Mouse (Mus musculus) intestine, embryonic 15.5 days (tissue): Measurements from ENCODE around the gene Olfr1113. TPM values are rescaled to one million over a fixed set of nuclear protein-coding genes. Genes with fewer than 3 reads are reported as not detected.
"Not testable (repeated sequence)": the region's sequence is repeated elsewhere in the genome, so short reads cannot be mapped to it uniquely, and the experiment has no call there.

ENCODE experiments used
- ATAC-seq: fragments of 200-750 bp; cut with Nextera tagmentation; 2 replicates; pipeline ENCODE4 v1.8.0; 2017; ENCODE audit warnings: moderate TSS enrichment, moderate library complexity
- H3K27ac ChIP-seq: fragments of 300-500 bp; sonication (generic); 2 replicates; pipeline ENCODE4 v1.5.1; 2015; ENCODE audit warnings: mild to moderate bottlenecking, inconsistent platforms
- H3K27me3 ChIP-seq: fragments of 300-500 bp; sonication (generic); replicated peaks from 2 replicates; pipeline ENCODE4 v1.6.1; 2015; ENCODE audit warnings: inconsistent platforms
- H3K36me3 ChIP-seq: fragments of 300-500 bp; sonication (generic); 2 replicates; pipeline ENCODE4 v1.6.1; 2015; ENCODE audit warnings: inconsistent platforms
- H3K4me1 ChIP-seq: fragments of 300-500 bp; sonication (generic); replicated peaks from 2 replicates; pipeline ENCODE4 v1.6.1; 2015; ENCODE audit warnings: inconsistent platforms
- H3K4me2 ChIP-seq: fragments of 300-500 bp; sonication (generic); replicated peaks from 2 replicates; pipeline ENCODE4 v1.6.1; 2015; ENCODE audit warnings: mild to moderate bottlenecking, inconsistent platforms
- H3K4me3 ChIP-seq: fragments of 300-500 bp; sonication (generic); replicated peaks from 2 replicates; pipeline ENCODE4 v1.5.1; 2015; ENCODE audit warnings: inconsistent platforms
- H3K9ac ChIP-seq: fragments of 300-500 bp; sonication (generic); 2 replicates; pipeline ENCODE4 v1.6.1; 2015; ENCODE audit warnings: inconsistent platforms
- H3K9me3 ChIP-seq: fragments of 300-500 bp; sonication (generic); 2 replicates; pipeline ENCODE4 v1.6.1; 2016; ENCODE audit warnings: inconsistent platforms
- WGBS: fragments of 180-500 bp; shearing (Covaris S2); methylation state at CpG from one replicate; pipeline ENCODE4 v1.1.7; 2015; 5-methylcytosine and 5-hydroxymethylcytosine counted together
- polyA plus RNA-seq: library from polyadenylated mRNA; unstranded; fragments of >200 nt; fragmentation: Nextera tagmentation; extraction: Ambion mirVana; gene quantifications from 2 replicates; pipeline ENCODE4 v1.2.1, GENCODE M21; 2015

Gene Olfr1113
- not detected in 2 replicates for polyA plus RNA-seq

DNA sequence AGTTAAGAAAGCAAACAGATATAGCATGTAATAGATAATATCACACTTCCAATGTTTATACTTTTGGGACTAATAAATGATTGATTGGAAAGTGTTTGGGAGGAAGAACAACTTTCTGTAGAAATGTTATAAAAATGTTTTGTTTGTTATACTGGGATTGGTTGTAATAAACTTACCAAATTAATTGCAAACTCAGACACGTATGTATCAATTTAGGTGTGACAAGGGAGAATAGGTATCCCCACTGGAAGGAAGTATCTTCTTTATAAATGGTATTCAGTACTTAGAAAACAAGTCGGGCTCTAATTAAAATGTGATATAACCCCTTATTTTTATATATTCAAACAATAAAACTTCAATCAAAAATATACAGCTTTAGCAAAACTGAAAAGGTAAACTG lies at the start of gene Olfr1113:
Gene Olfr1113, plus strand, starts transcription at position 301 of the 400 bp plus-strand sequence.
- no peak within 1 kb of the TSS for H3K4me3 ChIP-seq
- H3K27ac ChIP-seq = no peak within 1 kb of the TSS
- 82% methylated on average over 2 of the region's 2 CpGs for WGBS
- H3K27me3 ChIP-seq = no peaks in the 10 kb centered on the region
- H3K36me3 ChIP-seq = no peaks in the 10 kb centered on the region
- ATAC-seq = no peak
- no peaks in the 10 kb centered on the region for H3K4me1 ChIP-seq
- H3K4me2 ChIP-seq = no peak within 1 kb of the TSS
- H3K9me3 ChIP-seq = no peaks in the 10 kb centered on the region
- H3K9ac ChIP-seq = no peak within 1 kb of the TSS

GRCm38 (mm10) chr2:87167731-87168130 lies 41.0 kb upstream of the Olfr1113 start:
- not testable (repeated sequence) for H3K36me3 ChIP-seq, H3K9ac ChIP-seq, H3K27ac ChIP-seq, H3K9me3 ChIP-seq, H3K4me1 ChIP-seq, H3K4me3 ChIP-seq, H3K4me2 ChIP-seq, H3K27me3 ChIP-seq, ATAC-seq
- WGBS = 79% methylated on average over 2 of the region's 2 CpGs

- H3K4me2 ChIP-seq = no peak within 1 kb of the TSS
- H3K36me3 ChIP-seq = no peaks in the 10 kb centered on the region
- no peaks in the 10 kb centered on the region for H3K27me3 ChIP-seq
- no peak within 1 kb of the TSS for H3K27ac ChIP-seq
- no peaks in the 10 kb centered on the region for H3K4me1 ChIP-seq
- no peak within 1 kb of the TSS for H3K9ac ChIP-seq
- WGBS = 75% methylated on average over 1 of the region's 1 CpGs
- no peaks in the 10 kb centered on the region for H3K9me3 ChIP-seq
- ATAC-seq = no peak
- H3K4me3 ChIP-seq = no peak within 1 kb of the TSS
Measured at GRCm38 (mm10) chr2:87187498-87187897, 21.3 kb upstream of the Olfr1113 start, which contains the start of gene Olfr1112. Gene Olfr1112, plus strand, starts transcription at chr2:87187798.

DNA sequence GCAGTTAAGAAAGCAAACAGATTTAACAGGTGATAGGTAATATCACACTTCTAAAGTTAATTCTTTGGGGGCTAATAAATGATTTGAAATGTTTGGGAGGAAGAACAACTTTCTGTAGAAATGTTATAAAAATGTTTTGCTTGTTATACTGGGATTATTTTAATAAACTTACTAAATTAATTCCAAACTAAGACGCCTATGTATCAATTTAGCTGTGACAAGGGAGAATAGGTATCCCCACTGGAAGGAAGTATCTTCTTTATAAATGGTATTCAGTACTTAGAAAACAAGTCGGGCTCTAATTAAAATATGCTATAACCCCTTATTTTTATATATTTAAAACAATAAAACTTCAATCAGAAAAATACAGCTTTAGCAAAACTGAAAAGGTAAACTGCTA lies 38.9 kb downstream of the Olfr1113 start, which contains the start of gene Olfr1115:
Gene Olfr1115, plus strand, starts transcription at position 301 of the 400 bp plus-strand sequence.
- ATAC-seq = no peak
- Histone ChIP-seq H3K27ac (no peak within 1 kb of the TSS), H3K4me3 (no peak within 1 kb of the TSS), H3K4me1 (no peaks in the 10 kb centered on the region), H3K36me3 (no peaks in the 10 kb centered on the region), H3K4me2 (no peak within 1 kb of the TSS), H3K9ac (no peak within 1 kb of the TSS), H3K27me3 (no peaks in the 10 kb centered on the region), H3K9me3 (no peaks in the 10 kb centered on the region)
- 87% methylated on average over 2 of the region's 2 CpGs for WGBS

Other genes starting within 250 kb of the Olfr1113 start
- not detected in 2 replicates for gene Olfr1099, start 248.3 kb upstream of the Olfr1113 start, polyA plus RNA-seq
- not detected in 2 replicates for gene Olfr1100, start 229.0 kb upstream of the Olfr1113 start, polyA plus RNA-seq
- not detected in 2 replicates for gene Olfr1101, start 217.7 kb upstream of the Olfr1113 start, polyA plus RNA-seq
- not detected in 2 replicates for gene Olfr1102, start 210.6 kb upstream of the Olfr1113 start, polyA plus RNA-seq
- not detected in 2 replicates for gene Olfr1104, start 181.9 kb upstream of the Olfr1113 start, polyA plus RNA-seq
- not detected in 2 replicates for gene Olfr1105, start 172.4 kb upstream of the Olfr1113 start, polyA plus RNA-seq
- gene Olfr1106, start 156.7 kb upstream of the Olfr1113 start, polyA plus RNA-seq = not detected in 2 replicates
- not detected in 2 replicates for gene Olfr1107, start 133.2 kb upstream of the Olfr1113 start, polyA plus RNA-seq
- gene Olfr1109, start 113.0 kb upstream of the Olfr1113 start, polyA plus RNA-seq = not detected in 2 replicates
- gene Olfr259, start 94.4 kb upstream of the Olfr1113 start, polyA plus RNA-seq = not detected in 2 replicates
- not detected in 2 replicates for gene Olfr1110, start 68.7 kb upstream of the Olfr1113 start, polyA plus RNA-seq
- gene Olfr1111, start 56.3 kb upstream of the Olfr1113 start, polyA plus RNA-seq = not detected in 2 replicates
- gene Olfr1112, start 21.2 kb upstream of the Olfr1113 start, polyA plus RNA-seq = not detected in 2 replicates
- gene Olfr1115, start 39.0 kb downstream of the Olfr1113 start, polyA plus RNA-seq = not detected in 2 replicates
- not detected in 2 replicates for gene Olfr1116, start 58.6 kb downstream of the Olfr1113 start, polyA plus RNA-seq
- not detected in 2 replicates for gene Olfr1118, start 98.6 kb downstream of the Olfr1113 start, polyA plus RNA-seq
- gene Olfr1120, start 145.8 kb downstream of the Olfr1113 start, polyA plus RNA-seq = not detected in 2 replicates
- not detected in 2 replicates for gene Olfr1121, start 160.9 kb downstream of the Olfr1113 start, polyA plus RNA-seq
- not detected in 2 replicates for gene Olfr1122, start 176.9 kb downstream of the Olfr1113 start, polyA plus RNA-seq
- gene Olfr1123, start 207.7 kb downstream of the Olfr1113 start, polyA plus RNA-seq = not detected in 2 replicates
- 0.09 TPM in 1 of 2 replicates, not detected in the other for gene Olfr1124, start 221.3 kb downstream of the Olfr1113 start, polyA plus RNA-seq
- gene Olfr1126, start 245.0 kb downstream of the Olfr1113 start, polyA plus RNA-seq = not detected in 2 replicates